Mouse (Mus musculus) splenic B cell, adult 2 months (primary cell): Measurements from ENCODE around the gene Ddost.

Experiments
- DNase-seq: peaks from one replicate; pipeline ENCODE4 v3.0.0-alpha.2; 2011; ENCODE audit warnings: low read depth, low spot score
- H3K27me3 ChIP-seq: 2 replicates; pipeline ENCODE4 v1.6.1; 2012; ENCODE audit warnings: mild to moderate bottlenecking, low read length, moderate library complexity, mixed read lengths; ENCODE audit not compliant: control insufficient read depth, poor library complexity, insufficient read depth, severe bottlenecking
- H3K36me3 ChIP-seq: 2 replicates; pipeline ENCODE4 v1.6.1; 2012; ENCODE audit warnings: mild to moderate bottlenecking, low read length, moderate library complexity, mixed read lengths; ENCODE audit not compliant: control insufficient read depth, poor library complexity, insufficient read depth, severe bottlenecking

Ddost gene

GRCm38 (mm10) chr4:138361370-138361821, 56.9 kb downstream of the Ddost start:
- no peak for DNase-seq
- Histone ChIP-seq H3K27me3 (no peaks in the 10 kb centered on the region), H3K36me3 (no peaks in the 10 kb centered on the region)
